Mouse (Mus musculus) lung, adult 2 months (tissue): ENCODE data around the gene Itk. TPM values are rescaled to one million over a fixed set of nuclear protein-coding genes. Genes with fewer than 3 reads are reported as not detected.

Experiments used
- DNase-seq: peaks from one replicate; pipeline ENCODE4 v3.0.0; 2022
- H3K4me1 ChIP-seq: fragments of 200-500 bp; 2 replicates; pipeline ENCODE4 v1.6.1; 2011; ENCODE audit warnings: low read length; ENCODE audit not compliant: control insufficient read depth, insufficient read depth
- H3K4me3 ChIP-seq: fragments of 200-500 bp; replicated peaks from 2 replicates; pipeline ENCODE3; 2011; ENCODE audit warnings: low read depth, mild to moderate bottlenecking, control low read depth, low read length; ENCODE audit errors: extremely low read depth
- CTCF ChIP-seq: fragments of 200-500 bp; IDR thresholded peaks from 2 replicates; pipeline ENCODE4 v1.5.1; 2011; ENCODE audit warnings: mild to moderate bottlenecking, low read length, control low read depth; ENCODE audit not compliant: insufficient read depth
- POLR2A ChIP-seq: fragments of 200-500 bp; IDR thresholded peaks from 2 replicates; pipeline ENCODE4 v1.6.1; 2011; ENCODE audit warnings: low read depth, mild to moderate bottlenecking, control low read depth, low read length, borderline replicate concordance; ENCODE audit errors: extremely low read depth
- WGBS: fragments of 180-500 bp; shearing (Covaris S2); methylation state at CpG from one replicate; pipeline ENCODE4 v1.1.7; 2018; 5-methylcytosine and 5-hydroxymethylcytosine counted together
- polyA plus RNA-seq: library from polyadenylated mRNA; depleted of rRNA; stranded (reverse); fragments of >200 nt; gene quantifications from 2 replicates; pipeline ENCODE4 v1.2.3, GENCODE M21; 2012

The Itk gene
- polyA plus RNA-seq, 1 experiment, result 1.7 TPM

- no peak for TF ChIP-seq POLR2A
- no peak for TF ChIP-seq CTCF
- H3K4me3 ChIP-seq, result no peak overlapping the region
- 63% methylated on average over 5 of the region's 5 CpGs for whole genome bisulfite sequencing
Measured at GRCm38 (mm10) chr11:46336020-46336419, 53.3 kb downstream of the Itk start.

GRCm38 (mm10) chr11:46332217-46332616 lies 57.1 kb downstream of the Itk start:
- H3K4me3 ChIP-seq, result no peak overlapping the region
- 88% methylated on average over 8 of the region's 8 CpGs for WGBS
- TF ChIP-seq CTCF, result no peak
- TF ChIP-seq POLR2A, result no peak

More at GRCm38 (mm10) chr11:46336020-46336419, 53.3 kb downstream of the Itk start:
- DNase-seq, result no peak
- no peaks in the 10 kb centered on the region; the same call in 1 of the 2 replicates for H3K4me1 ChIP-seq

GRCm38 (mm10) chr11:46326271-46327015 lies 62.9 kb downstream of the Itk start:
- no peaks in the 10 kb centered on the region for H3K4me1 ChIP-seq
- no peak for DNase-seq
- TF ChIP-seq POLR2A (no peak), CTCF (no peak)
- H3K4me3 ChIP-seq, result no peak overlapping the region
- 76% methylated on average over 16 of the region's 16 CpGs for WGBS

More at GRCm38 (mm10) chr11:46332217-46332616, 57.1 kb downstream of the Itk start:
- no peak for DNase-seq
- H3K4me1 ChIP-seq, result no peaks in the 10 kb centered on the region; the same call in 1 of the 2 replicates

DNA sequence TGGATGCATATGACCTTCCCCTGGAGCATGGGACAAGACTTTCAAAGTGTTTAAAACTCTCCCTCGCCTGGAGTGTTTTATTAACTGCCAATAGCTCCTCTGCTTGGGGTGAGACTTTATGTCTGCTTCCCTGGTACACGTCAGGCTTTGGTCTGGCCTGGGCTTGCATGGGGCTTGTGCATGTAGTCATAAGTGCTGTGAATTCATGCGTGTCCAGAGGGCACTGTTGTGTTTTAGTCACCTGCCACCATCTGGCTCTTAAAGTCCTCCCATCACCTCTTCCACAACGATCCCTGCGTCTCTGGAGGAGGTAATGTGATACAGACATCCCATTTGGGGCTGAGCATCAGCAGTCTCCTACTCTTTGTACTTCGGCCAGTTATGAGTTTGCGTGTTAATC lies 67.8 kb downstream of the Itk start:
- DNase-seq, result no peak
- TF ChIP-seq CTCF (no peak), POLR2A (no peak)
- Histone ChIP-seq H3K4me3 (no peak overlapping the region), H3K4me1 (no peaks in the 10 kb centered on the region)
- 68% methylated on average over 7 of the region's 7 CpGs for WGBS

GRCm38 (mm10) chr11:46314534-46314933 lies 74.8 kb downstream of the Itk start:
- no peak overlapping the region for H3K4me3 ChIP-seq
- H3K4me1 ChIP-seq, result peaks cover 4% of the 10 kb centered on the region; the same call in 1 of the 2 replicates
- TF ChIP-seq POLR2A (no peak), CTCF (no peak)
- DNase-seq, result no peak
- 28% methylated on average over 7 of the region's 7 CpGs for whole genome bisulfite sequencing

- TF ChIP-seq CTCF, result no peak
- no peak for TF ChIP-seq POLR2A
- 59% methylated on average over 6 of the region's 6 CpGs for WGBS
- Histone ChIP-seq H3K4me1 (peaks cover 4% of the 10 kb centered on the region; the same call in 1 of the 2 replicates), H3K4me3 (no peak overlapping the region)
- DNase-seq, result no peak
Measured at GRCm38 (mm10) chr11:46313851-46314250, 75.5 kb downstream of the Itk start.

DNA sequence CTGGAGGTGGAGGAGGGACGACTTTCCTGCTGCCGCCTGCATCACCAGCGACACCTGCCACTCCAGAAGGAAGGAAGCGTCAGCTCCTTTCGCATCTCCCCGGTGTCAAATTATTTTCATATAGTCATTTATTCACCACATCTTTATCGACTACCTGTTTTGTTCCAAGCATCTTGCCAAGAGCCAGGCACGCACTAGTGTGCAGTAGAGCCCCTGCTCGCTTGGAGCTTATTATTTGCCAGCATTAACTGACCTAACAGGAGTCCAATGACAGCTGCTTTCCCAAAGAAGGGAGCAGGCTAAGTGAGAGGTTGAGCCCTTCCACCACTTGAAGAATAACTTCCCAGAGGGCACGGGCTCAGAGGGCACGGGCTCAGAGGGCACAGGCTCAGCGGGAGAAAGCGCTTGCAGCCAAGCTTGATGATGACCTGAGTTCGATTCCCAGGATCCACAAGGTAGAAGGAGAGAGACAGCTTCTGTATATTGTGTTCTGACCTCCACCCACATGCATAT lies 76.7 kb downstream of the Itk start, which contains the start of gene Cyfip2:
TSS of gene Cyfip2 (minus strand) at position 337 of the 513 bp plus-strand sequence.
- Histone ChIP-seq H3K4me3 (peak within 1 kb of the TSS; percentile 77), H3K4me1 (peaks cover 4% of the 10 kb centered on the region; the same call in 1 of the 2 replicates)
- TF ChIP-seq POLR2A (no peak), CTCF (no peak)
- WGBS, result 7% methylated on average over 14 of the region's 14 CpGs
- no peak for DNase-seq

GRCm38 (mm10) chr11:46311703-46312522 lies 77.4 kb downstream of the Itk start:
- TF ChIP-seq CTCF (no peak), POLR2A (0 out of 2 replicates have a peak, but pooled peaks have one; percentile 8)
- WGBS, result under 1% methylated on average over 69 of the region's 71 CpGs
- H3K4me1 ChIP-seq, result peaks cover 4% of the 10 kb centered on the region; the same call in 1 of the 2 replicates
- peak; percentile 47 for DNase-seq
- H3K4me3 ChIP-seq, result peak overlapping the region; percentile 77

GRCm38 (mm10) chr11:46311181-46311702 lies 78.1 kb downstream of the Itk start:
- 20% methylated on average over 14 of the region's 14 CpGs for WGBS
- no peak for TF ChIP-seq POLR2A
- TF ChIP-seq CTCF, result no peak
- no peak for DNase-seq

More at GRCm38 (mm10) chr11:46311181-46311702, 78.1 kb downstream of the Itk start:
- H3K4me1 ChIP-seq, result peaks cover 4% of the 10 kb centered on the region; the same call in 1 of the 2 replicates
- H3K4me3 ChIP-seq, result peak overlapping the region; percentile 77
